Mouse (Mus musculus) midbrain, embryonic 14.5 days (tissue): Measurements from ENCODE around the gene Arhgap6. TPM values are rescaled to one million over a fixed set of nuclear protein-coding genes. Genes with fewer than 3 reads are reported as not detected.

Experiments
- ATAC-seq: fragments of 200-750 bp; cut with Nextera tagmentation; 2 replicates; pipeline ENCODE4 v1.8.0; 2017; ENCODE audit warnings: moderate number of reproducible peaks, moderate library complexity; ENCODE audit not compliant: low FRiP score, low TSS enrichment
- DNase-seq: peaks from one replicate; pipeline ENCODE4 v3.0.0-alpha.2; 2015
- H3K27ac ChIP-seq: fragments of 300-500 bp; sonication (generic); replicated peaks from 2 replicates; pipeline ENCODE4 v1.5.1; 2014; ENCODE audit warnings: mild to moderate bottlenecking, low read depth, low read length, moderate library complexity
- H3K27me3 ChIP-seq: fragments of 300-500 bp; sonication (generic); 2 replicates; pipeline ENCODE4 v1.6.1; 2014; ENCODE audit warnings: low read length, control low read depth, mixed read lengths; ENCODE audit not compliant: control insufficient read depth, insufficient read depth
- H3K36me3 ChIP-seq: fragments of 300-500 bp; sonication (generic); 2 replicates; pipeline ENCODE4 v1.6.1; 2014; ENCODE audit warnings: low read length, control low read depth; ENCODE audit not compliant: control insufficient read depth, insufficient read depth
- H3K4me1 ChIP-seq: fragments of 300-500 bp; sonication (generic); 2 replicates; pipeline ENCODE4 v1.6.1; 2014; ENCODE audit warnings: mild to moderate bottlenecking, antibody characterized with exemption, low read length, control low read depth; ENCODE audit not compliant: control insufficient read depth, insufficient read depth
- H3K4me2 ChIP-seq: fragments of 300-500 bp; sonication (generic); 2 replicates; pipeline ENCODE4 v1.6.1; 2014; ENCODE audit warnings: mild to moderate bottlenecking, low read length, moderate library complexity
- H3K4me3 ChIP-seq: fragments of 300-500 bp; sonication (generic); replicated peaks from 2 replicates; pipeline ENCODE4 v1.5.1; 2014; ENCODE audit warnings: low read depth, low read length
- H3K9ac ChIP-seq: fragments of 300-500 bp; sonication (generic); replicated peaks from 2 replicates; pipeline ENCODE4 v1.6.1; 2014; ENCODE audit warnings: mild to moderate bottlenecking, low read length, moderate library complexity
- H3K9me3 ChIP-seq: fragments of 300-500 bp; sonication (generic); 2 replicates; pipeline ENCODE4 v1.6.1; 2016; ENCODE audit warnings: low read length, control low read depth, mixed read lengths; ENCODE audit not compliant: control insufficient read depth
- WGBS: fragments of 180-500 bp; shearing (Covaris S2); extraction: QIAGEN DNeasy Blood & Tissue Kit; methylation state at CpG from one replicate; pipeline ENCODE4 v1.1.7; 2014; 5-methylcytosine and 5-hydroxymethylcytosine counted together
- polyA plus RNA-seq: library from polyadenylated mRNA; unstranded; fragments of >200 nt; fragmentation: Nextera tagmentation; extraction: Ambion mirVana; gene quantifications from 2 replicates; pipeline ENCODE4 v1.2.1, GENCODE M21; 2014

Arhgap6 gene
- polyA plus RNA-seq, 1 experiment from 2014 or later: 0.87 TPM

DNA sequence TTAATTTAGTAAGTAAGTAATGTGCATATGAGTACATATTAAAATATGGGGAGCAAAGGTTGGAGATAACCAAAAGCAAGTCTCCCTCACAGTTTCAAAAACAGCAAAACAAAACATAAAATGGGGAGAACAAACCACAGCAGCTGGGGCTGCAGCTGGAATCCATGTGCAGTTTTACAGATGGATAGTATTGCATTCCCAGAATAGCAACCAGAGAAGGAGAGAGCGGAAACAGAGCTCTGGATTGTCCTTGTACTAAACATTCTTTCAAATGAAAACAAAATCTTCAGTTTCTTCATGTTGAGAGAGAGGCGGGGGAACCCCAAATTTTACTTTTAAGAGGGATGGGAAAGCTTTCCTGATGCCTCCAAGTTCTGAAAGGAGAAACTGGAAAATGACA is 467.3 kb downstream of the Arhgap6 start:
- no peaks in the 10 kb centered on the region for H3K9me3 ChIP-seq
- WGBS: 77% methylated on average over 2 of the region's 2 CpGs
- H3K4me3 ChIP-seq: no peak overlapping the region
- no peak overlapping the region for H3K9ac ChIP-seq
- H3K27ac ChIP-seq: no peak overlapping the region
- H3K36me3 ChIP-seq: no peaks in the 10 kb centered on the region
- H3K4me1 ChIP-seq: no peaks in the 10 kb centered on the region
- DNase-seq (no peak), ATAC-seq (no peak)
- H3K27me3 ChIP-seq: no peaks in the 10 kb centered on the region
- H3K4me2 ChIP-seq: no peak overlapping the region

DNA sequence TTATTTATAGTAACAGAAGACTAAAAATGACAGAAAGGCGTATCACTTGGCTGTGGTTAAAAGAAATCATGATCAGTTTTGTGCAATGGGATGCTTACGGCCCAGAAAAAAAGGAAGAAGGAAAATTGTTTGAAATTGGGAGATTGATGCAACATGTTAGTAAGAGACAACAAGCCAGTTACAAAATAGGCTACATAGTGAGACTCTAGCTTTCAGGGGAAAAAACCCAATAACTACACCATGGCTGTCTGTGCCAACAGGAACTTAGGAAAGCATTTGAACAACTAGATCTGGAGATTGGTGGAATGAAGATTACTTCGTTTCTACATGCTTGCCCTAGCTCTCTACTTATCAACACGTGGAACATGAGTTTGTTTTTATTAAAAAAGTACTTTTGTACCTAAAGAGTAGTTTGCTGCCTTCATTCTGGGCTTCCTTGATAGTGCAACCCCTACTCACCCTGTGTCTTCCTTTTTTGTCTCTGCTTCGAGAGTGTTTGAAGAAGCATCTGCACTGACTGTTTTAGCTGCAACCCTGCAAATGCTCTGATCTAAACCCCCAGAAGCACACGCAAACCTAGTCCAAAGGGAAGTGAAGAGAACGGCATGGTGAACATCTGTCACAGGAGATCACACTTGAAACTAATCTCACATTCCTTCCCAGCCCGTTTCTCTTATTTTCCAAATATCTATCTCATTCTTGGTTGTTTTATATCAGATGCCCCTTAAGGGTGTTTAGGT is 468.7 kb downstream of the Arhgap6 start:
- WGBS: 81% methylated on average over 8 of the region's 8 CpGs
- H3K4me3 ChIP-seq: no peak overlapping the region

DNA sequence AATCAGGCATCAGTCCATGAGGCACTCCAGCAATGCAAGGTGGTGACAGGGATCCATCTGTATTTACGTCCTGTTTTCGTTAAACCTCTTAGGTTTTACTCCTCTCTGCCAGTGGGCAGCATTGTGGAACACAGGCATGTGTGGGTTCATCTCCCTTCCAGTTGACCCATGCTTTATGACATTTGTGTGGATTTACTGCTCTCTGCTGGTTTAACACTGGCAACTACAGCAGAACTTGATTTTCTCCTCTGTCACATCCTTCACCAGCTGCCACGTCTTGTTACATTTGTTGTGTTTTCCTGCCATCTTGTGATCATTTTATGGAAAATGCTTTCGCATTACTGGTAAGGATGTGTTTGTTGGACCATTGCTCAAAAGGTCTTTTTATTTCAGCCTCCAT is 504.7 kb downstream of the Arhgap6 start:
- ATAC-seq: 0 out of 2 replicates have a peak, but pooled peaks have one; percentile 40
- no peak overlapping the region for H3K27ac ChIP-seq
- H3K9me3 ChIP-seq: no peaks in the 10 kb centered on the region
- WGBS: 84% methylated on average over 4 of the region's 4 CpGs
- no peak overlapping the region for H3K9ac ChIP-seq
- DNase-seq: peak; percentile 69
- H3K4me1 ChIP-seq: no peaks in the 10 kb centered on the region
- no peaks in the 10 kb centered on the region for H3K36me3 ChIP-seq
- no peaks in the 10 kb centered on the region for H3K27me3 ChIP-seq
- no peak overlapping the region for H3K4me3 ChIP-seq
- H3K4me2 ChIP-seq: no peak overlapping the region

More for the DNA sequence above, 468.7 kb downstream of the Arhgap6 start:
- Histone ChIP-seq H3K4me2 (no peak overlapping the region), H3K4me1 (no peaks in the 10 kb centered on the region), H3K27ac (no peak overlapping the region), H3K36me3 (no peaks in the 10 kb centered on the region), H3K27me3 (no peaks in the 10 kb centered on the region), H3K9me3 (no peaks in the 10 kb centered on the region), H3K9ac (no peak overlapping the region)
- DNase-seq: no peak
- ATAC-seq: no peak

DNA sequence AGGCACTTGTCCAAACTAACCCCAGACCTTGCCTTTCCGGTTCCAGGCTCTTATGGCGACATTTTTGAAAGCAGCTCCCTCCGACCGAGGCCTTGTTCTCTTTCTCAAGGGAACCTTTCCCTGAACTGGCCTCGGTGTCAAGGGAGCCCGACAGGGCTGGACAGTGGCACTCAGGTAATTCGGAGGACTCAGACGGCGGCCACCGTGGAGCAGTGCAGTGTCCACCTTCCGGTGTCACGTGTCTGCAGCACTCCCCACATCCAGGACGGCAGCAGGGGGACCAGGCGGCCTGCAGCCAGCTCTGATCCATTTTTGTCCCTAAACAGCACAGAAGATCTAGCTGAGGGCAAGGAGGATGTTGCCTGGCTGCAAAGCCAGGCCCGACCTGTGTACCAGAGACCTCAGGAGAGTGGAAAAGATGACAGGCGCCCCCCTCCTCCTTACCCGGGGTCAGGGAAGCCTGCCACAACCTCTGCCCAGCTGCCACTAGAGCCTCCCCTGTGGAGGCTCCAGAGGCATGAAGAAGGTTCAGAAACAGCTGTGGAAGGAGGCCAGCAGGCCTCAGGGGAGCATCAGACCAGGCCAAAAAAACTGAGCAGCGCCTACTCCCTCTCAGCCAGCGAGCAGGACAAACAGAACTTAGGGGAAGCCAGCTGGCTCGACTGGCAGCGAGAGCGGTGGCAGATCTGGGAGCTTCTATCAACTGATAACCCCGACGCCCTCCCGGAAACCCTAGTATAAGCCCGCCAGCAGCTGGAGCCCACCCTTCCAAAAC is 507.6 kb downstream of the Arhgap6 start:
- Histone ChIP-seq H3K9ac (no peak overlapping the region), H3K27ac (no peak overlapping the region), H3K4me3 (no peak overlapping the region), H3K36me3 (no peaks in the 10 kb centered on the region), H3K4me2 (no peak overlapping the region), H3K27me3 (no peaks in the 10 kb centered on the region), H3K9me3 (no peaks in the 10 kb centered on the region), H3K4me1 (no peaks in the 10 kb centered on the region)
- DNase-seq: no peak
- no peak for ATAC-seq
- WGBS: 67% methylated on average over 26 of the region's 26 CpGs

- H3K4me1 ChIP-seq: no peaks in the 10 kb centered on the region
- H3K4me3 ChIP-seq: no peak overlapping the region
- H3K27ac ChIP-seq: no peak overlapping the region
- DNase-seq (peak; percentile 78), ATAC-seq (no peak)
- H3K27me3 ChIP-seq: no peaks in the 10 kb centered on the region
- WGBS: 41% methylated on average over 3 of the region's 3 CpGs
- H3K36me3 ChIP-seq: no peaks in the 10 kb centered on the region
- H3K9me3 ChIP-seq: no peaks in the 10 kb centered on the region
- no peak overlapping the region for H3K9ac ChIP-seq
- no peak overlapping the region for H3K4me2 ChIP-seq
Measured at GRCm38 (mm10) chrX:169303945-169304344, 509.0 kb downstream of the Arhgap6 start.

GRCm38 (mm10) chrX:169308559-169308958 is 513.7 kb downstream of the Arhgap6 start:
- ATAC-seq (no peak), DNase-seq (no peak)
- Histone ChIP-seq H3K9ac (no peak overlapping the region), H3K4me1 (no peaks in the 10 kb centered on the region), H3K9me3 (no peaks in the 10 kb centered on the region), H3K27me3 (no peaks in the 10 kb centered on the region), H3K27ac (no peak overlapping the region), H3K4me2 (no peak overlapping the region), H3K36me3 (0 out of 2 replicates have a peak, but pooled peaks cover 4% of the 10 kb centered on the region), H3K4me3 (no peak overlapping the region)
- WGBS: 83% methylated on average over 3 of the region's 3 CpGs

DNA sequence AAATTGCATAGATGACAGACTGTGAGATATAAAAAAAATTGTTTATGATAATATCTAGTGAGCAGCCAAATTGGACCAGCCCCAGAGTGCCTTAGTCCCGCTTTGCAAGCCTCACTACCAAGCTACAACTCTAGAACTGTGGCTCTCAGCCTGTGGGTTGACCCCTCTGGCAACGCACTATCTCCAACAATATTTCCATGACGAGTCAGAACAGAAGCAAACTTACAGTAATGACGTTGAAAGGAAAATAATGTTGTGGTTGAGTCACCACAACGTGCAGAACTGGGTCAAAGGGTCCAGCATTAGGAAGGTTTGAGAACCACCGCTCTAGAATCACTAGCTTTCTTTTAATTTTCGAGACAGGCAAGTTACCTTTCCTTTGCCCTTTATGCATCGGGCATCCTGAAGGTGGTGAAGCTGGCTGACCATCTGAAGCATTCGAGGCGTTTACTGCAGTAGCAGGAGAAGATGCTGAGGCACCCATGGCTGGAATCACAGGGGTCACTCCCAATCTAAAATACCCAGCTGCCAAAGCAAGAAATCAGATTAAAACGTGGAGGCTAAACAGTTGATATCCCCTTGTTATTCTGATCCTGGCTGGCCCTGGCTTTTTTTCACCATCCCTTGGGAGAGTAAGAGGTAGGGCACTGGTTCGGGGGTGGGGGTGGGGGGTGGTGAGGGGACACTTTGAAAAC is 524.3 kb downstream of the Arhgap6 start:
- 61% methylated on average over 12 of the region's 12 CpGs for WGBS
- DNase-seq: no peak
- no peak for ATAC-seq
- no peaks in the 10 kb centered on the region for H3K9me3 ChIP-seq
- peaks cover 8% of the 10 kb centered on the region; the same call in 1 of the 2 replicates for H3K36me3 ChIP-seq
- peak overlapping the region; percentile 69; the same call in 1 of the 2 replicates for H3K9ac ChIP-seq
- no peak overlapping the region for H3K27ac ChIP-seq
- no peaks in the 10 kb centered on the region for H3K27me3 ChIP-seq
- peak overlapping the region; percentile 56 for H3K4me2 ChIP-seq
- peaks cover 5% of the 10 kb centered on the region; the same call in 1 of the 2 replicates for H3K4me1 ChIP-seq
- H3K4me3 ChIP-seq: peak overlapping the region; percentile 51

DNA sequence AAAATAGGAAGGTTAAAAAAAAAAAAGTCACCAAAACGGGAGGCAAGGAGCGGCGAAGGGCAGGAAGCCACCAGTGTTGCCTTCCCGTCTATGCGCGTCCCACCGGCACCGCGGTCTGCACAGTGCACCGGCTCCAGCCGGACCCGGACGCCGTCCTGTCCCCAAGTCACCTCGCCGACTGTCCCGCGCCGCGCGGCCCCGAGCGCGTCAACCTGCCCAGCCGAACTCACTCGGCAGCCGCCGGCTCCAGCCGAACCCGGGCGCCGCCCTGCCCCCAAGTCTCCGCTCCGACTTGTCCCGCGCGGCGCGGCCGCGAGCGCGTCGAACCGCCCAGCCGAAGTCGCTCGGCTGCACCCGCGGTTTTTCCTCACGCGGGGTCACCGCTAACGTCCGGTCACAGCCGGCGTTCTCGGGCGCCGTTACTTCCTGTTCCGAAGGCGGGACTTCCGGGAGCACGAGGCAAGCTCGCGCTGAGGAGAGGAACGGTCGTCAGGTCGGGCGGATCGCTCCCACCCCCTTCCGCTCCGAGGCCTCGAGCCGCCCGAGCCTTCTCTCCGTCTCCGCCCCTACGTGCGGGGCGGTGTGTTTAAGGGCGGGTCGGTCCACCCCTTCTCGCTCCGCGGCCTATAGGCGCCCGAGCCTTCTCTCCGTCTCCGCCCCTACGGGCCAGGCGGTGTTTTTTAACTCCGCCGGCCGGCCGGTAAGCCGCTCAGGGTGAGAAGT is 525.2 kb downstream of the Arhgap6 start, which contains the start of gene Hccs:
Gene Hccs, minus strand, starts transcription at position 428 of the 723 bp plus-strand sequence.
- Histone ChIP-seq H3K4me3 (peak within 1 kb of the TSS; percentile 51), H3K9ac (peak within 1 kb of the TSS; percentile 69), H3K27me3 (no peaks in the 10 kb centered on the region), H3K9me3 (no peaks in the 10 kb centered on the region), H3K4me1 (peaks cover 5% of the 10 kb centered on the region; the same call in 1 of the 2 replicates), H3K27ac (peak within 1 kb of the TSS; percentile 75), H3K36me3 (peaks cover 2% of the 10 kb centered on the region; the same call in 1 of the 2 replicates), H3K4me2 (peak within 1 kb of the TSS; percentile 56)
- ATAC-seq (peak; percentile 99), DNase-seq (peak; percentile 91)
- 20% methylated on average over 87 of the region's 97 CpGs for WGBS
